Mouse (Mus musculus) spleen, adult 2 months (tissue): ENCODE data around the gene Cadm4.

Source experiments
- CTCF ChIP-seq: fragments of 200-500 bp; IDR thresholded peaks from 2 replicates; pipeline ENCODE4 v1.5.1; 2011; ENCODE audit warnings: mild to moderate bottlenecking, inconsistent platforms; ENCODE audit not compliant: insufficient read depth, insufficient read length, insufficient replicate concordance; ENCODE audit errors: extremely low read depth
- POLR2A ChIP-seq: fragments of 200-500 bp; IDR thresholded peaks from 2 replicates; pipeline ENCODE4 v1.6.1; 2011; ENCODE audit warnings: low read depth, low read length, inconsistent platforms

- TF ChIP-seq POLR2A (no peak), CTCF (no peak)
Observed at GRCm38 (mm10) chr7:24522805-24523204, 41.0 kb downstream of the Cadm4 start.
